Mouse (Mus musculus) heart, embryonic 15.5 days (tissue): Measurements from ENCODE around the gene Coa5. TPM values are rescaled to one million over a fixed set of nuclear protein-coding genes. Genes with fewer than 3 reads are reported as not detected.

Source experiments
- ATAC-seq: fragments of 200-750 bp; cut with Nextera tagmentation; replicated peaks from 2 replicates; pipeline ENCODE4 v1.8.0; 2017; ENCODE audit warnings: low read depth, moderate TSS enrichment; ENCODE audit not compliant: insufficient number of reproducible peaks, insufficient read depth, low FRiP score
- H3K27ac ChIP-seq: fragments of 300-500 bp; sonication (generic); 2 replicates; pipeline ENCODE4 v1.5.1; 2015; ENCODE audit warnings: mild to moderate bottlenecking, inconsistent platforms
- H3K27me3 ChIP-seq: fragments of 300-500 bp; sonication (generic); 2 replicates; pipeline ENCODE4 v1.6.1; 2015; ENCODE audit warnings: inconsistent platforms
- H3K36me3 ChIP-seq: fragments of 300-500 bp; sonication (generic); 2 replicates; pipeline ENCODE4 v1.6.1; 2015; ENCODE audit warnings: mild to moderate bottlenecking, inconsistent platforms
- H3K4me1 ChIP-seq: fragments of 300-500 bp; sonication (generic); replicated peaks from 2 replicates; pipeline ENCODE4 v1.6.1; 2015; ENCODE audit warnings: inconsistent platforms
- H3K4me2 ChIP-seq: fragments of 300-500 bp; sonication (generic); 2 replicates; pipeline ENCODE4 v1.6.1; 2015; ENCODE audit warnings: inconsistent platforms, mild to moderate bottlenecking, moderate library complexity
- H3K4me3 ChIP-seq: fragments of 300-500 bp; sonication (generic); 2 replicates; pipeline ENCODE4 v1.5.1; 2015; ENCODE audit warnings: mild to moderate bottlenecking, inconsistent platforms
- H3K9ac ChIP-seq: fragments of 300-500 bp; sonication (generic); 2 replicates; pipeline ENCODE4 v1.6.1; 2015; ENCODE audit warnings: mild to moderate bottlenecking, inconsistent platforms
- H3K9me3 ChIP-seq: fragments of 300-500 bp; sonication (generic); replicated peaks from 2 replicates; pipeline ENCODE4 v1.6.1; 2016; ENCODE audit warnings: inconsistent platforms
- WGBS: fragments of 180-500 bp; shearing (Covaris S2); methylation state at CpG from one replicate; pipeline ENCODE4 v1.1.7; 2015; ENCODE audit warnings: mixed read lengths; 5-methylcytosine and 5-hydroxymethylcytosine counted together
- polyA plus RNA-seq: library from polyadenylated mRNA; unstranded; fragments of >200 nt; fragmentation: Nextera tagmentation; extraction: Ambion mirVana; gene quantifications from 2 replicates; pipeline ENCODE4 v1.2.1, GENCODE M21; 2015

The Coa5 gene
- polyA plus RNA-seq, 1 experiment from 2014 or later, result 54.0 TPM

DNA sequence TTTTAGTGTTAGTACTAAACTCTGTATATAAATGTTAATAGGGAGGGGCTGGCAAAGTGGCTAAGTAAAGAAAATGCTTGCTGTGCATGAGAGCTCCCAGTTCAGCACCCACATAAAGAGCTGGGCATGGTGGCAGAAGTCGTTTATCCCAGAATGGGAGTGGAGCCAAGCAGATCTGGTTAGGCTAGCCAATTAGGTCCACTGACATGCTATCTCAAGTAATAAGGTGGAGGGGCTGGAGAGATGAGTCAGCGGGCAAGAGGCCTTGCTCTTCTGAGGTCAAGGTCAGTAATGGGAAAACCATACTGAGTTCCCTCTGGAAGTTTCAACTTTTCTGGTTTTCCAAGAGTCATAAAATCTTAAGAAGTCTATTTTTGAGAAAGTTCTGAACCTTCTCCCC is 992 bp downstream of the Coa5 start:
- H3K27me3 ChIP-seq, result no peaks in the 10 kb centered on the region
- H3K4me3 ChIP-seq, result peak overlapping the region; percentile 85
- H3K4me1 ChIP-seq, result peaks cover 22% of the 10 kb centered on the region
- H3K9me3 ChIP-seq, result 0 out of 2 replicates have a peak, but pooled peaks cover 5% of the 10 kb centered on the region
- 35% methylated on average over 2 of the region's 2 CpGs for WGBS
- peak overlapping the region; percentile 76 for H3K4me2 ChIP-seq
- H3K9ac ChIP-seq, result peak overlapping the region; percentile 93
- ATAC-seq, result no peak
- H3K36me3 ChIP-seq, result peaks cover 54% of the 10 kb centered on the region
- H3K27ac ChIP-seq, result peak overlapping the region; percentile 69

DNA sequence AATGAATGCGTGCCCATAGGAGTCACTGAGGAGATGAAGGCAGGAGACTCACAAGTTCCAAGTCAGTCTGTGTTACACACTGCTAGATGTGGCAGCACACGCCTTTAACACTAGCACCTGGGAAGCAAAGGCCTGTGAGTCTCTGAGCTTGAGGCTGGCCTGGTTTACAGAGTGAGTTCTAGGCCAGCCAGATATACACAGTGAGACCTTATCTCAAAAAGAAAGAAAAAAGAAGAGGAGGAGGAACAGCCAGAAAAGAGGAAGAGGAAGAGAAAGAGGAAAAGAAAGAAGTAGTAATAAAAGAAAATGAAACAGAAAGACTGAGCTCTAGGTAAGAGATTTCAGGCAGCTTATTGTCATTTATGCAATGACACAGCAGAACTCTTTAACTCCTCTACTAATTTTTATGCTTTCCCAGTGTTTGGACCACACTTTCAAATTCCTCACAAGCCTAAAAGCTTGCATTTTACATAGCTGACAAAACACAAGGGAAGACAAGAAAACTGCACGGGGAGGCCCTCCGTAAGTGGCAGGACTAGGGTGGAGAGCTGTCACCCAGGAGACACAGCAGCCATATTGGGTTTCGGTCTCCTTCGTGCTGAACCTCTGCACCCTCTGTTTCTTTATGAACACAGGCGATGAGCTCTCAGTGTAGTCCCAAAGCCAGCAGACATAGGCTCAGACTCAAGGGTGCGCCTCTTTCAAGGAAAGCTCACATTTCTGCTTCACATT is 2.6 kb downstream of the Coa5 start:
- peaks cover 51% of the 10 kb centered on the region for H3K36me3 ChIP-seq
- H3K4me1 ChIP-seq, result peaks cover 22% of the 10 kb centered on the region
- 93% methylated on average over 8 of the region's 8 CpGs for WGBS
- H3K9me3 ChIP-seq, result 0 out of 2 replicates have a peak, but pooled peaks cover 5% of the 10 kb centered on the region
- no peak overlapping the region for H3K9ac ChIP-seq
- no peaks in the 10 kb centered on the region for H3K27me3 ChIP-seq
- H3K4me2 ChIP-seq, result no peak overlapping the region
- H3K4me3 ChIP-seq, result no peak overlapping the region
- ATAC-seq, result no peak
- H3K27ac ChIP-seq, result no peak overlapping the region

DNA sequence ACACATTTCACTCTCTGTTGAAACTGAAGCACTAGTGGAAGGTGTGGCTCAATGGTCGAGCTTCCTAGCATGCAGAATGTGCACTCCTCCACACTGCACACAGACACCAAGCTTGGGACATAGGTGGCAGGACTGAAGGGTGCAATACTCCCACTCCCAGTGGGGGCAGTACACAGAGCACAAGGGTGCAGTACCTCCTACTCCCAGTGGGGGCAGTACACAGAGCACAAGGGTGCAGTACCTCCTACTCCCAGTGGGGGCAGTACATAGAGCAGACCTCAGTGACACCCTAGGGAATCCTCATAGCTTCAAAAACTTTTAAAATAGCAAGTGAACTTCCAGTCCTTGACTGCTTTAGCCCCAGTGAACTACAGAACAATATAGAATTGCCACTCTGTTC is 10.5 kb downstream of the Coa5 start:
- Histone ChIP-seq H3K4me2 (no peak overlapping the region), H3K9me3 (0 out of 2 replicates have a peak, but pooled peaks cover 5% of the 10 kb centered on the region), H3K36me3 (peaks cover 47% of the 10 kb centered on the region), H3K4me1 (no peaks in the 10 kb centered on the region), H3K27ac (no peak overlapping the region), H3K9ac (no peak overlapping the region), H3K27me3 (no peaks in the 10 kb centered on the region), H3K4me3 (no peak overlapping the region)
- ATAC-seq, result no peak
- 89% methylated on average over 1 of the region's 1 CpGs for WGBS

DNA sequence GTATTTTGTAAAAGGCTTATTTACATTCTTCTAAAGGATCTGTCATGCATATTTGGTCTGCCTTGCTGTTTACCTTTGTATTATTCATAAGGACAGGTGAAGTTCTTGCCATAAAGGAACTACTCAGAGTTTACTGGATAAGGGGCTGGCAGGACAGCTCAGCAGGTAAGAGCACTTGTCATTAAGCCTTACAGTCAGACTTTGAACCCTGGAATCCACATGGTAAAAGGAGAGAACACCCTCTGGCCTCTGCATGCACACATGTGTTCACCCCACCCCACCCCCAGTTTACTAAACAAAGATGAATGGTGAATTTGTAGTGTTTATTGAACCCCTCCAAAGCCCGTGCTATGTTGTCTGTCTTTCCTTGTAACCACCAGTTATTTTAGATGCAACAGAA is 14.5 kb downstream of the Coa5 start:
- Histone ChIP-seq H3K4me3 (no peak overlapping the region), H3K4me2 (no peak overlapping the region), H3K27ac (no peak overlapping the region), H3K4me1 (no peaks in the 10 kb centered on the region), H3K9ac (no peak overlapping the region), H3K27me3 (no peaks in the 10 kb centered on the region), H3K9me3 (no peaks in the 10 kb centered on the region), H3K36me3 (peaks cover 29% of the 10 kb centered on the region)
- no peak for ATAC-seq
- WGBS, result 93% methylated on average over 1 of the region's 1 CpGs

DNA sequence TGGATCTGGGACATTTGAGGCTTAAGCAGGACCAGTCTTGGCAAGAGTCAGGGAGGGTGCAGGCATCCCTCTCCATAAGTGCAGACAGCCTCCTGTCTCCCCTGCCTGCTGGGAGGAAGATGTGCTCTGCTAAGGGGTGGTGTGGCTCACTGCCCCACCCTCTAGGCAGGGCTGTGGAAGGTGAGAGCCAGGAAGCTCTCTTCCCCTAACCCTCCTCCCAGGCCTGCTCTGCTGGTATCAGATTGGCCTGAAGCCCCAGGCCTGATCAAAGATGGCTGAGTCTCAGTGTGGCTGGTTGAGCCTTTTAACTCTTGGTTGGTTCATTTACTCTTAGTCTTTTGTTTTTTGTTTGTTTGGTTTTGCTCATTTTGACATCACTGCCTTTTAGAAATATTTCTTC is 20.3 kb downstream of the Coa5 start:
- H3K27ac ChIP-seq, result no peak overlapping the region
- H3K4me2 ChIP-seq, result no peak overlapping the region
- H3K9me3 ChIP-seq, result no peaks in the 10 kb centered on the region
- ATAC-seq, result no peak
- no peaks in the 10 kb centered on the region for H3K27me3 ChIP-seq
- H3K9ac ChIP-seq, result no peak overlapping the region
- no peaks in the 10 kb centered on the region for H3K36me3 ChIP-seq
- H3K4me1 ChIP-seq, result peaks cover 3% of the 10 kb centered on the region; the same call in 1 of the 2 replicates
- H3K4me3 ChIP-seq, result no peak overlapping the region

DNA sequence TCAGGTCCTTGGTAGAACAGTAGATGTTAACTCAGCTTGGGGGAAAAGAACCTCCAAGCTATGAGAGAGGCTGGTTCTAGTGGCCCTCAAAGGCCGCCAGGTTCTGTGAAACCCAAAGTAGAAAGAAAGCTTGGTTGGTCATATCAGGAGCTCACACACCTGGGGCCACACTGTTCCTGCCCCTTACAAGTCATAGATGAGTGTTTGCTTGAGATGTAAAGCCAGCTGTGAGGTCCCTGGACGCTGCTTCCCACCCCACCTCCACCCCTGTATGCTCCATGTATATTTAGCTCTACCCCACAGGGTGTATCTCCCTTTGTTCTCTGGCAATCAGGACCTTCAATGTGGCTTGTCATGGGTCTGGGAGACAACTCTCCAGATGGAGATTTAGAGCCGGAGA is 21.2 kb downstream of the Coa5 start:
- H3K4me1 ChIP-seq, result peaks cover 3% of the 10 kb centered on the region; the same call in 1 of the 2 replicates
- 64% methylated on average over 3 of the region's 3 CpGs for WGBS
- H3K4me3 ChIP-seq, result no peak overlapping the region
- H3K9me3 ChIP-seq, result no peaks in the 10 kb centered on the region
- H3K27me3 ChIP-seq, result no peaks in the 10 kb centered on the region
- H3K9ac ChIP-seq, result no peak overlapping the region
- H3K4me2 ChIP-seq, result no peak overlapping the region
- H3K27ac ChIP-seq, result no peak overlapping the region
- no peaks in the 10 kb centered on the region for H3K36me3 ChIP-seq
- ATAC-seq, result no peak

DNA sequence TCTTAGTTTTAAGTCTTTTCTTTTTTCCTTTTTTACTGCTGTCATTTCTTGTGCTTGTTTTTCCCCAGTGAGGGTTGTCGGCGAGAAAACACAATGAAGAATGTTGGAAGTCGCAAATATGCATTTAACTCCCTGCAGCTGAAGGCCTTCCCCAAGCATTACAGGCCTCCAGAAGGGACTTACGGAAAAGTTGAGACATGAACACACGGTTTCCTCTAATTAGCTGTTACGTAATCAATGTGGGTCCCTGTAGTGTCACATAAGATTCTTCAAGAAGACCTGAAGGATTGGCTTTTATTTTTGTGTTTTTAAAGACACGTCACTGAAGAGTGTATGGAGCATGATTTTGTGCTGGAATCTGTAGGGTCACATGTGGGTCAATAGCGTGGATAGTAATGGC is 21.8 kb downstream of the Coa5 start:
- ATAC-seq, result no peak
- H3K4me2 ChIP-seq, result no peak overlapping the region
- H3K9me3 ChIP-seq, result no peaks in the 10 kb centered on the region
- no peaks in the 10 kb centered on the region for H3K36me3 ChIP-seq
- no peak overlapping the region for H3K4me3 ChIP-seq
- H3K9ac ChIP-seq, result no peak overlapping the region
- no peaks in the 10 kb centered on the region for H3K27me3 ChIP-seq
- H3K4me1 ChIP-seq, result peaks cover 3% of the 10 kb centered on the region; the same call in 1 of the 2 replicates
- no peak overlapping the region for H3K27ac ChIP-seq
- WGBS, result 75% methylated on average over 8 of the region's 8 CpGs

DNA sequence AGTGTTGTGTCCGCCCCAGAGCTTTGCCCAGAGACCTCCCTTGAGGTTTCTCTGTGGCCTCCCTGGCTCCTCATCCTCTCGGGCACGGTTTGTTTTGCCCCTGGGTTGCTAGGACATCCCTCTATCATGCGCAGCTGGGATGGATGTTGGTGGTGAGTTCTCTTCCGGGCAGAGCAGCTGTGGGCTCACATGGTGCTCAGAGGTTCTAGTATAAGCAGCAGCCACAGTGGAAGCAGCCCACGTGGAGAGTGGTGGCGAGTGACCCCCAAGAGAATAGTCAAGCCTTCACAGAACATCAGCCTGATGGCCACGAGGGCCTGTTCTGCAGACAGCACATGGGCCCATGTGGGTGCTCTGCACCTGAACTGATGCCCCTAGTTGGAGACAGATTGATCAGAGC is 22.7 kb downstream of the Coa5 start:
- H3K4me3 ChIP-seq, result no peak overlapping the region
- H3K4me1 ChIP-seq, result peaks cover 3% of the 10 kb centered on the region; the same call in 1 of the 2 replicates
- 78% methylated on average over 8 of the region's 8 CpGs for WGBS
- H3K4me2 ChIP-seq, result no peak overlapping the region
- H3K9ac ChIP-seq, result no peak overlapping the region
- no peak overlapping the region for H3K27ac ChIP-seq
- no peaks in the 10 kb centered on the region for H3K27me3 ChIP-seq
- ATAC-seq, result no peak
- H3K36me3 ChIP-seq, result no peaks in the 10 kb centered on the region
- no peaks in the 10 kb centered on the region for H3K9me3 ChIP-seq

DNA sequence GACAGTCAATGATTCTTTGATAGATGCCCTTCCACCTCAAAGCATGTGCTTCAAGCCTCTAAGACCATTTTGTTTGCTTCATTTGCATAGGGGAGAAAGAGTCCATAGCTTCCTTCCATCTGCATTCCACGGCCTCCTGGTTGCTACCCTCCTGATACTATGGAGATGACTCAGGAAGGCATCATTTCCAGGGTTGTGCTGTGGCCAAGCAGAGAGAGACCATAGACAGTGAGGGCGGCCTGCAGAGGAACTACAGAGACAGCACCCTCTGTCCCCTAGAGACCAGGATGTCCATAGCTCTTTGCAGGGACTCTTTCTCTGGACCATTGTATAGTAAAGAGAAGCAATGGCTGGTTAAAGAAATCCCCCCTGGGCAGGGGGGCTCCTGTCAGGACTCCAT is 24.8 kb downstream of the Coa5 start:
- Histone ChIP-seq H3K4me2 (no peak overlapping the region), H3K4me1 (peaks cover 3% of the 10 kb centered on the region; the same call in 1 of the 2 replicates), H3K27me3 (no peaks in the 10 kb centered on the region), H3K9me3 (no peaks in the 10 kb centered on the region), H3K9ac (no peak overlapping the region), H3K4me3 (no peak overlapping the region), H3K27ac (no peak overlapping the region), H3K36me3 (no peaks in the 10 kb centered on the region)
- ATAC-seq, result no peak
- WGBS, result 89% methylated on average over 2 of the region's 2 CpGs

DNA sequence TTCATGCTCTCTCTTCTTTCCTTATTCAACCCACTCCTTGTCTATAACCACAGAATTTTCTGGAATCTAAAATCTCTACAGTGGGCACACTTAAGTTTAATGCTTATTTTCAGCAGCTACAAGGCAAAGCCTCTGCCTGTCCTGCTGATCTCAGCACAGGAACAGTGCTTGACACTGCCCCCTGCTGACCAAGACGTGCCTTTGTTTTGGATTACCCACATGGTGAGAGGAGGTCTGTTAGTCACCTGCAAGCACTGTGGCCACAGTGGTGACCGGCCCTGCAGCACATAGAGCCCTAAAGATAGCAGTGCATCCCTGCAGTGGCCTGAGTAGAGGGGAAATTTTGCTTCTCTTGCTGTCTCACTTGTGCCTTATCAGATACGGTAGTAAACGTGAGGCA is 28.2 kb downstream of the Coa5 start:
- H3K9ac ChIP-seq, result no peak overlapping the region
- ATAC-seq, result no peak
- H3K4me3 ChIP-seq, result no peak overlapping the region
- no peak overlapping the region for H3K4me2 ChIP-seq
- H3K27me3 ChIP-seq, result no peaks in the 10 kb centered on the region
- 42% methylated on average over 4 of the region's 4 CpGs for WGBS
- no peaks in the 10 kb centered on the region for H3K9me3 ChIP-seq
- no peaks in the 10 kb centered on the region for H3K36me3 ChIP-seq
- H3K27ac ChIP-seq, result no peak overlapping the region
- peaks cover 17% of the 10 kb centered on the region for H3K4me1 ChIP-seq

DNA sequence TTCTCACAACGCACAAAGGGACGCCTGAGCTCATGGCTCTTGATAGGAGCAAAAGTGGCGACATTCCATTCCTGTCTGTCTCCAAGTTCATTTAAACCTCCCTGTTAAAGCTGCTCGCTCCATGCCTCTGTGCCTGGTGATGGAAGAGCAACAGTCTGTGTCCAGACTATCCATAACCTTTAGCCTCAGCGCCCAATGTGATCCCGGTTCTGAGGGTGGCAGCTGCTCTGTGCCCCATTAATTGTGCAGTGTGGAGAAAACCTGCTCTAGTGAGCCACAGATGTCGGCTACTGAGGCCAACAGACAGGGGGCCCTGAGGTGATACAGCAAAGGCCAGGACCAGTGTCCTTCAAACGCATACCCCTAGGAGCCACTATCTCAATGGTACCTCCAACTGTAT is 30.2 kb downstream of the Coa5 start:
- Histone ChIP-seq H3K27me3 (no peaks in the 10 kb centered on the region), H3K9me3 (no peaks in the 10 kb centered on the region), H3K4me1 (peaks cover 17% of the 10 kb centered on the region), H3K4me2 (peak overlapping the region; percentile 30; the same call in 1 of the 2 replicates), H3K9ac (no peak overlapping the region), H3K4me3 (no peak overlapping the region), H3K36me3 (no peaks in the 10 kb centered on the region), H3K27ac (peak overlapping the region; percentile 61)
- 37% methylated on average over 8 of the region's 8 CpGs for WGBS
- ATAC-seq, result no peak

DNA sequence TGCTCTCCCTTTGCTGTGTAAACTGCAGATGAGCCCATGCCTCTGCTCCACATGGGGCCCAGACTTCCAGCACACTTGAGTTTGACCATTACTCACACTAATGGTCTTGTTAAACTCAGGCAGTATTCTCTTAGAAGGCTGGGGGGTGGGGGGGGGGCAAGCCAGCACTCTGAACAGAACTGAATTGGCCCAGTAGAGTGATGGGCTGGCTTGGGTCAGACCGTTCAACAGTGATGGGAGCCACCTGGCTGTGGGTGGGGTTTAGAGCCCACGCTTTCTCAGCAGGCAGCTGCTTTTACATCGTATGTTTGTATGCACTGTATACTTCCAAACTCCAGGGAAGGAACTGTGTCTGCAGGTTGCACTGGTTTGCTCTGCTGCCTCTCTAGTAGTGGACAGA is 30.9 kb downstream of the Coa5 start:
- Histone ChIP-seq H3K4me3 (no peak overlapping the region), H3K9ac (no peak overlapping the region), H3K4me1 (peaks cover 17% of the 10 kb centered on the region), H3K27ac (0 out of 2 replicates have a peak overlapping the region, but pooled peaks have one; percentile 61), H3K4me2 (no peak overlapping the region), H3K36me3 (no peaks in the 10 kb centered on the region), H3K27me3 (no peaks in the 10 kb centered on the region), H3K9me3 (no peaks in the 10 kb centered on the region)
- no peak for ATAC-seq
- 49% methylated on average over 3 of the region's 3 CpGs for WGBS
